Mouse (Mus musculus) small intestine, adult 2 months (tissue): ENCODE measurements at regions not wholly inside any gene's neighbourhood (a gene's known extent, or its start where the extent isn't known, plus 50 kb on each side); places are given as distances from the start of the nearest gene placed in this dataset.
A peak's percentile ranks its signal among the peaks of the same experiment; 100 is the strongest.

Experiments
- H3K27ac ChIP-seq: fragments of 200-500 bp; 2 replicates; pipeline ENCODE4 v1.5.1; 2012; ENCODE audit warnings: low read depth, low read length, control low read depth, inconsistent platforms; ENCODE audit not compliant: insufficient read depth
- H3K27me3 ChIP-seq: fragments of 200-500 bp; 2 replicates; pipeline ENCODE4 v1.6.1; 2012; ENCODE audit warnings: mild to moderate bottlenecking, moderate library complexity, low read length, inconsistent platforms; ENCODE audit not compliant: control insufficient read depth, insufficient read depth
- H3K36me3 ChIP-seq: fragments of 200-500 bp; 2 replicates; pipeline ENCODE4 v1.6.1; 2012; ENCODE audit warnings: mild to moderate bottlenecking, low read length, control low read depth, inconsistent platforms; ENCODE audit not compliant: control insufficient read depth, insufficient read depth
- H3K4me1 ChIP-seq: fragments of 200-500 bp; 2 replicates; pipeline ENCODE4 v1.6.1; 2012; ENCODE audit warnings: low read length, inconsistent platforms, mixed read lengths; ENCODE audit not compliant: control insufficient read depth, insufficient read depth, insufficient read length
- H3K4me3 ChIP-seq: fragments of 200-500 bp; 2 replicates; pipeline ENCODE4 v1.5.1; 2012; ENCODE audit warnings: low read depth, mild to moderate bottlenecking, control low read depth, inconsistent platforms, low read length, moderate library complexity
- CTCF ChIP-seq: fragments of 200-500 bp; IDR thresholded peaks from 2 replicates; pipeline ENCODE4 v1.5.1; 2012; ENCODE audit warnings: low read depth, mild to moderate bottlenecking, control low read depth, inconsistent platforms, low read length, moderate library complexity, mixed read lengths; ENCODE audit not compliant: insufficient replicate concordance, insufficient read length; ENCODE audit errors: extremely low read depth
- POLR2A ChIP-seq: fragments of 200-500 bp; IDR thresholded peaks from 2 replicates; pipeline ENCODE4 v1.6.1; 2012; ENCODE audit warnings: low read depth, mild to moderate bottlenecking, control low read depth, inconsistent platforms, low read length, moderate library complexity
- WGBS: fragments of 180-500 bp; shearing (Covaris S2); methylation state at CpG from one replicate; pipeline ENCODE4 v1.1.7; 2018; 5-methylcytosine and 5-hydroxymethylcytosine counted together

DNA sequence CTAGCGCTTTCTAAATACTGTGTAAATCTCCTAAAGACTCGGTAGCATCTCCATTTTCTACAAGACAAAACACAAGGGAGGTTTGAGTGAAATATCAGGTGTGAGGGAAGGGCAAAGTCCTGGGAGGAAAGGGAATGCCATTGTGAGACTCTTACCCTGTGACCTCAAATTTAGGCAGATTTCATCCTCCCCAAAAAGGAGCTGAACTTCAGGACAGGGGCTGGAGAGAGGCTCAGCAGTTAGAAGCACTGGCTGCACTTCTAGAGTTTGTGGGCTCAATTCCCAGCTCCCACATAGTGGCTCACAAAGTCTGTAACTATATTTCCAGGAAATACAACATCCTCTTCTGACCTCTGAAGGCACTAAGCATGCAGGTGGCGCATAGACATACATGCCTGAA is 66.6 kb upstream of the Sertad2 start:
- TF ChIP-seq POLR2A (no peak), CTCF (no peak)
- Histone ChIP-seq H3K36me3 (no peaks in the 10 kb centered on the region), H3K27ac (peak overlapping the region; percentile 56), H3K4me3 (no peak overlapping the region), H3K27me3 (no peaks in the 10 kb centered on the region), H3K4me1 (peaks cover 8% of the 10 kb centered on the region)
- 90% methylated on average over 3 of the region's 3 CpGs for WGBS

- Histone ChIP-seq H3K27me3 (no peaks in the 10 kb centered on the region), H3K36me3 (no peaks in the 10 kb centered on the region), H3K27ac (peak overlapping the region; percentile 93), H3K4me3 (peak overlapping the region; percentile 44), H3K4me1 (peaks cover 8% of the 10 kb centered on the region)
- TF ChIP-seq POLR2A (peak; percentile 26; the same call in 1 of the 2 replicates), CTCF (peak; percentile 64; the same call in 1 of the 2 replicates)
- WGBS, result 10% methylated on average over 19 of the region's 19 CpGs
Measured at GRCm38 (mm10) chr11:20477183-20478037, 65.6 kb upstream of the Sertad2 start.

DNA sequence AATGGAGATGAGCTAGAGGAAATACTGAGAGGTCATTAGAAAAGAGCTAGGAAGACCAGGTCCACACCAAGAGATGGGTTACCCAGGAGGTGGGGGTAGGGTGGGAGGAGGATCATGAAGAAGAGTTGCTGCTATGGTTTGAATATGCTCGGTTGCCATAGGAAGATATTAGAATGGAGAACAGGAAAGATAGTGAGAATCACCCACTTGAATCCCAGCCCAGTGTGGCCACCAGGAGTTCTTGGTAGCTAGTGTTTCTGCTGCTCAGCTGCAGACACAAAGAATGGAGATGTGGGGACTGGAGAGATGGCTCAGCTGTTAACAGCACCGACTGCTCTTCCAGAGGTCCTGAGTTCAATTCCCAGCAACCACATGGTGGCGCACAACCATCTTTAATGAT is 62.4 kb upstream of the Sertad2 start:
- no peak overlapping the region for H3K4me3 ChIP-seq
- no peak for TF ChIP-seq POLR2A
- TF ChIP-seq CTCF, result no peak
- H3K27me3 ChIP-seq, result no peaks in the 10 kb centered on the region
- H3K4me1 ChIP-seq, result peaks cover 8% of the 10 kb centered on the region
- H3K27ac ChIP-seq, result no peak overlapping the region
- H3K36me3 ChIP-seq, result no peaks in the 10 kb centered on the region
- 93% methylated on average over 3 of the region's 3 CpGs for WGBS

DNA sequence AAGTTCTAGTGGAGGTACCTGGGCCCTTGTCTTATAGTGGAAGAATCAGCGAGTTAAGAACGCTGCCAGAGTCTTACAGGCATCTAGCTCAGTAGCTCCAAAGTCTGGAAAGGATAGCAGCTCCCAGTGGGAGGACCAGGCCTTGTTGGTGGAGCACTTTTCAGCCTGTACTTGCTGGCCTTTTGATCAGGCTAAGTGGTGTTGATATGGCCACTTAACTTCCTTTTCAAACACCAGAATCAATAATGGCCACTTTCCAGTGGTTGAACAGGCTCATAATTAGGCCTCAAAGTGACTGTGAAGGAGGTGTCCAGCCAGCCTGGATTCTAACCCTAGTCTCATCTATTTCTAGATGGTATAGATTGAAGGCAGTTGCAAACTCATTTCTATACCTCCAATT is 57.7 kb upstream of the Sertad2 start:
- H3K36me3 ChIP-seq, result no peaks in the 10 kb centered on the region
- no peak overlapping the region for H3K27ac ChIP-seq
- H3K27me3 ChIP-seq, result no peaks in the 10 kb centered on the region
- H3K4me1 ChIP-seq, result peaks cover 8% of the 10 kb centered on the region; the same call in 1 of the 2 replicates
- WGBS, result 91% methylated on average over 2 of the region's 2 CpGs
- no peak for TF ChIP-seq CTCF
- TF ChIP-seq POLR2A, result no peak
- H3K4me3 ChIP-seq, result no peak overlapping the region
